Mouse (Mus musculus): ENCODE data around the gene Hist1h4m. TPM values are rescaled to one million over a fixed set of nuclear protein-coding genes. Genes with fewer than 3 reads are reported as not detected.
"Not testable (repeated sequence)": the region's sequence is repeated elsewhere in the genome, so short reads cannot be mapped to it uniquely, and the experiment has no call there.

Hist1h4m gene
- not detected in 2 replicates for polyA plus RNA-seq (2015; fragmentation: Nextera tagmentation; extraction: Ambion mirVana)

- H3K4me3 ChIP-seq = peak within 1 kb of the TSS; percentile 21
- not testable (repeated sequence) for H3K27ac ChIP-seq; H3K36me3 ChIP-seq; H3K27me3 ChIP-seq; H3K4me1 ChIP-seq (replicated peaks); H3K9ac ChIP-seq; H3K9me3 ChIP-seq
- peak; percentile 69 for ATAC-seq (ENCODE audit: low FRiP score)
- H3K4me2 ChIP-seq = peak within 1 kb of the TSS; percentile 50
- WGBS = no CpG with 5 or more reads among the region's 24 CpGs
Observed at GRCm38 (mm10) chr13:21811539-21811938, at the start of gene Hist1h4m. Gene Hist1h4m, plus strand, starts transcription at chr13:21811746.

GRCm38 (mm10) chr13:21778814-21779766, 32.5 kb upstream of the Hist1h4m start:
- Histone ChIP-seq H3K4me3 (peak overlapping the region; percentile 54), H3K4me1 (replicated peaks) (peaks cover 25% of the 10 kb centered on the region), H3K9ac (peak overlapping the region; percentile 76), H3K27ac (peak overlapping the region; percentile 72), H3K36me3 (no peaks in the 10 kb centered on the region), H3K27me3 (0 out of 2 replicates have a peak, but pooled peaks cover 3% of the 10 kb centered on the region), H3K4me2 (peak overlapping the region; percentile 90), H3K9me3 (no peaks in the 10 kb centered on the region)
- WGBS = 4% methylated on average over 33 of the region's 33 CpGs
- peak; percentile 94 for ATAC-seq (ENCODE audit: low FRiP score)

GRCm38 (mm10) chr13:21779767-21780731, 31.5 kb upstream of the Hist1h4m start, which contains the start of gene Hist1h1b:
Gene Hist1h1b, minus strand, starts transcription at chr13:21780625.
- peaks cover 28% of the 10 kb centered on the region for H3K4me1 ChIP-seq (replicated peaks)
- H3K9ac ChIP-seq = peak within 1 kb of the TSS; percentile 76
- peak within 1 kb of the TSS; percentile 54 for H3K4me3 ChIP-seq
- H3K27me3 ChIP-seq = 0 out of 2 replicates have a peak, but pooled peaks cover 3% of the 10 kb centered on the region
- WGBS = under 1% methylated on average over 44 of the region's 44 CpGs
- H3K9me3 ChIP-seq = no peaks in the 10 kb centered on the region
- H3K27ac ChIP-seq = peak within 1 kb of the TSS; percentile 72
- peak within 1 kb of the TSS; percentile 90 for H3K4me2 ChIP-seq
- no peaks in the 10 kb centered on the region for H3K36me3 ChIP-seq
- peak; percentile 7; the same call in 1 of the 2 replicates for ATAC-seq (ENCODE audit: low FRiP score)

- Histone ChIP-seq H3K9ac (no peak overlapping the region), H3K4me2 (peak overlapping the region; percentile 90), H3K9me3 (no peaks in the 10 kb centered on the region), H3K4me1 (replicated peaks) (peaks cover 33% of the 10 kb centered on the region), H3K4me3 (no peak overlapping the region), H3K36me3 (no peaks in the 10 kb centered on the region), H3K27ac (no peak overlapping the region), H3K27me3 (0 out of 2 replicates have a peak, but pooled peaks cover 3% of the 10 kb centered on the region)
- ATAC-seq (ENCODE audit: low FRiP score) = no peak
- 45% methylated on average over 6 of the region's 6 CpGs for WGBS
Observed at GRCm38 (mm10) chr13:21781021-21781555, 30.5 kb upstream of the Hist1h4m start.

- Histone ChIP-seq H3K9me3 (no peaks in the 10 kb centered on the region), H3K27ac (no peak overlapping the region), H3K4me1 (replicated peaks) (peaks cover 35% of the 10 kb centered on the region), H3K27me3 (0 out of 2 replicates have a peak, but pooled peaks cover 3% of the 10 kb centered on the region), H3K4me2 (no peak overlapping the region), H3K9ac (no peak overlapping the region), H3K36me3 (no peaks in the 10 kb centered on the region), H3K4me3 (no peak overlapping the region)
- 94% methylated on average over 1 of the region's 1 CpGs for WGBS
- ATAC-seq (ENCODE audit: low FRiP score) = no peak
Observed at GRCm38 (mm10) chr13:21781639-21782038, 29.9 kb upstream of the Hist1h4m start.

- peak; percentile 2; the same call in 1 of the 2 replicates for ATAC-seq (ENCODE audit: low FRiP score)
- under 1% methylated on average over 20 of the region's 35 CpGs for WGBS
Observed at GRCm38 (mm10) chr13:21782361-21783254, 28.9 kb upstream of the Hist1h4m start.

GRCm38 (mm10) chr13:21783255-21783617, 28.3 kb upstream of the Hist1h4m start, which contains the start of gene Hist1h3i:
Gene Hist1h3i, minus strand, starts transcription at chr13:21783370.
- H3K4me1 ChIP-seq (replicated peaks) = peaks cover 39% of the 10 kb centered on the region
- WGBS = under 1% methylated on average over 15 of the region's 20 CpGs
- peak within 1 kb of the TSS; percentile 75 for H3K9ac ChIP-seq
- peak within 1 kb of the TSS; percentile 42 for H3K4me3 ChIP-seq
- no peaks in the 10 kb centered on the region for H3K36me3 ChIP-seq
- H3K4me2 ChIP-seq = peak within 1 kb of the TSS; percentile 75
- ATAC-seq (ENCODE audit: low FRiP score) = peak; percentile 75
- H3K27ac ChIP-seq = peak within 1 kb of the TSS; percentile 86
- no peaks in the 10 kb centered on the region for H3K9me3 ChIP-seq
- H3K27me3 ChIP-seq = 0 out of 2 replicates have a peak, but pooled peaks cover 3% of the 10 kb centered on the region

More at GRCm38 (mm10) chr13:21782361-21783254, 28.9 kb upstream of the Hist1h4m start:
- H3K9ac ChIP-seq = peak overlapping the region; percentile 75
- H3K27me3 ChIP-seq, H3K9me3 ChIP-seq, H3K36me3 ChIP-seq: not testable (repeated sequence)
- H3K4me3 ChIP-seq = peak overlapping the region; percentile 42
- H3K4me1 ChIP-seq (replicated peaks) = peaks cover 35% of the 10 kb centered on the region
- H3K27ac ChIP-seq = peak overlapping the region; percentile 86
- H3K4me2 ChIP-seq = peak overlapping the region; percentile 75

- Histone ChIP-seq H3K9me3 (no peaks in the 10 kb centered on the region), H3K27me3 (0 out of 2 replicates have a peak, but pooled peaks cover 3% of the 10 kb centered on the region), H3K4me1 (replicated peaks) (peaks cover 40% of the 10 kb centered on the region), H3K36me3 (no peaks in the 10 kb centered on the region), H3K4me2 (peak overlapping the region; percentile 75), H3K27ac (peak overlapping the region; percentile 31), H3K4me3 (peak overlapping the region; percentile 42), H3K9ac (no peak overlapping the region; the same call in 1 of the 2 replicates)
- WGBS = 2% methylated on average over 9 of the region's 9 CpGs
- ATAC-seq (ENCODE audit: low FRiP score) = no peak
Observed at GRCm38 (mm10) chr13:21783734-21784161, 27.8 kb upstream of the Hist1h4m start.

GRCm38 (mm10) chr13:21784311-21784710, 27.2 kb upstream of the Hist1h4m start:
- WGBS = 21% methylated on average over 6 of the region's 6 CpGs
- peaks cover 40% of the 10 kb centered on the region for H3K4me1 ChIP-seq (replicated peaks)
- H3K9ac ChIP-seq = peak overlapping the region; percentile 19; the same call in 1 of the 2 replicates
- 0 out of 2 replicates have a peak, but pooled peaks cover 3% of the 10 kb centered on the region for H3K27me3 ChIP-seq
- H3K27ac ChIP-seq = peak overlapping the region; percentile 31
- no peak for ATAC-seq (ENCODE audit: low FRiP score)
- H3K36me3 ChIP-seq = no peaks in the 10 kb centered on the region
- no peak overlapping the region; the same call in 1 of the 2 replicates for H3K4me3 ChIP-seq
- H3K9me3 ChIP-seq = no peaks in the 10 kb centered on the region
- H3K4me2 ChIP-seq = peak overlapping the region; percentile 75

GRCm38 (mm10) chr13:21786189-21786898, 25.2 kb upstream of the Hist1h4m start:
- ATAC-seq (ENCODE audit: low FRiP score) = no peak
- H3K4me2 ChIP-seq = peak overlapping the region; percentile 60
- H3K27me3 ChIP-seq = 0 out of 2 replicates have a peak, but pooled peaks cover 6% of the 10 kb centered on the region
- peak overlapping the region; percentile 37 for H3K4me3 ChIP-seq
- H3K4me1 ChIP-seq (replicated peaks) = peaks cover 36% of the 10 kb centered on the region
- H3K9ac ChIP-seq = peak overlapping the region; percentile 64
- WGBS = 4% methylated on average over 8 of the region's 8 CpGs
- no peaks in the 10 kb centered on the region for H3K9me3 ChIP-seq
- peak overlapping the region; percentile 79 for H3K27ac ChIP-seq
- no peaks in the 10 kb centered on the region for H3K36me3 ChIP-seq
